Mouse (Mus musculus) kidney, postnatal 10 days (tissue): ENCODE measurements at regions not wholly inside any gene's neighbourhood (a gene's known extent, or its start where the extent isn't known, plus 50 kb on each side); places are given as distances from the start of the nearest gene placed in this dataset.
A peak's percentile ranks its signal among the peaks of the same experiment; 100 is the strongest.

ENCODE experiments used
- DNase-seq: peaks from one replicate; pipeline ENCODE4 v3.0.0; 2021; ENCODE audit warnings: mixed read lengths

DNA sequence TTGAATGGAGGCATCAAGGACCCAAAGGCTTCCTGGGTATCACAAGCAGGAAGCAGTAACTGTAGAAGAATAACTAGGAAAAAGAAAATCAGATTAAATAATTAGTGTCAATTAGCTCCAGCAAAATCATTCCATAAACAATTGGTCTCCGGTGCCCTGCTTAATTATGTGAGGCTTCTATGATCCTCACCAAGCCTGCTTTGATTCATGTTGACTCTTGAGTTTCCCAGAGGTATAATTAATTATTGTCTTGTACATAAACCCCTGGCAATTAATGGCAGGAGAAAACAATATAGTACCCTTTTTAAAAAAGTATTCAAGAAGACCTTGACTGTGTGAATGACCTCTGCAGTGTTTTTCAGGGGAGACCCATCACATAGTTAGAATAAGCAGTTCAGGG, 61.5 kb upstream of the Sp8 start:
- DNase-seq: no peak

DNA sequence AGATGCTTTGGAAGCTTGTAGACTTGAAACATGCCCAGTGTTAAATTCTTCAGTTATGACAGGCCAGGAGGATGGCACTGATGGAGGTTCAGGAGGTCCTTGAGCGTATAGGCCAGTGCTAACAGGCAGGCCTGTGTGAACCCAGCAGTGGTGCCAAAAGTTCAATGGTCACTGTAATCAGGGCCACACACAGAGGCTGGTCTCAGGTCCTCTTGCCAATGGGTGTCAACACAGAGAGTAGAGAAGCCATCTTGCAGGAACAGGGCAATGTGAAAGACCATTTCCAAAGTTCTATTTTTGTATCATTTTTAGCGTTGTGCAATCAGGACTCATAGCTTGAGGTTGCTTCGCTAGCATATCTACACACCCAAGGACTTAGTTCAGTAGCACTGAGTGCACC, 64.2 kb upstream of the Sp8 start:
- no peak for DNase-seq

DNA sequence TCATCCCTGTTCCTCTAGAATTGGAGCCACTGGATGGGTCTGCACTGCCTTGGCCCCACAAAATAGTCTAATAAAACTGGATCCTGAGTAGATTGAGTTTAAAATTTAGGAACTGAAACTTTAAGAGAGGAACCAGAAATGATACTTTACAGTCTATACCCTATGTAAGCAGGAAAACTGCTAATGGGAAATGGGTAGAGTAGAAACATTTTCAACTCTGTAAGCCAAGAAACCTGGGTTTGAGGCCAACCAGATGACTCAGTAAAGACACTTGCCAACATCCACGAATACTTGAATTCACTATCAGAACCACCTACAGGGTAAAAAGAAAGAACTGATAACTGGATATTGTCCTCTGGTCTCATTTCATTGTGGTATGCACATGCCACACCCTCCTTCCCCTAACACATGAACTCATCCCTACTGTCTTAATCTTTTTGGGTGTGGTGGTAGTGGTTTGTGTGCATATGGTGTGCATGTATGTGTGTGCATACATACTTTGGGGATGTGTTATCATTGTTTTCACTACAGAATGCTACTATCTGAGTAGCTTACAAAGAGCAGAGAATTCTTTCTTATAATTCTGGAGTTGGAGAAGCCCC, 70.6 kb upstream of the Sp8 start:
- DNase-seq: no peak

DNA sequence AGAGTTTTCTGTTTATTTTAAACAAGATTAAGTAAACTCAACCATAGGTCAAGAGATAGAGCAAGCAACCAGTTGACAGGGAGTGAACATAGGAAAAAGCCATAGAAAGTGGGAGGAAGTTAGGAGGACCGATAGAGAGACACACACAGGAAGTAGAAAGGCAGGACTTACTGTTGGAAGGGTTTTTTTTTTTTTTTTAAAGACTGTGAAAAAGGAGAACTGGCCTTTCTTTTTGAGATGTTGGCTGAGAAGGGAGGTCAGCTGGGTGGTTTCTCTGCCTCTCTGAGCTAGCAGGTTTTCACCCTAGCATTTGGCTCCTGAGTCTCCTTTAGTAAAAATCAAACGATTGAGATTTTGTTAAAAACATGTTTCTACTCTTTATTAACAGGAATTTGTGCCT, 73.3 kb upstream of the Sp8 start:
- DNase-seq: no peak

DNA sequence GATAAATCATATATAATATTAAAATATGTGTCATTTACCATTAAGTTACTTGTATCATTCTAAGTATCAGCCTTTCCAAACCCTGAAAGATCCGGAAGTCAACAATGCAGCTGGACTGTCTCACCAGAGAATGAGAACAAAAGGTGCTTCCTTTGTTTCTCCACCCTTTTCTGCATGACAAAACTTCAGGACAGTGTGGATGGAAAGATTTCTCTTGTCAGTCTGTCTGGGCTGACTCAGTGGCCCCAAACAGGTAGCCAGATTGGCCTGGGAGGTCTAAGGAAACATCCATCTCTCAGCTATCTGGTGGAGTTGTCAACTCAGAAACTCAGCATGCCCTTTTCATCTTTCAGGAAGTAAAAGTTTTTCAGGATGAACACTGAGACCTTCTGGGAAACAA, 79.7 kb upstream of the Sp8 start:
- DNase-seq: no peak

DNA sequence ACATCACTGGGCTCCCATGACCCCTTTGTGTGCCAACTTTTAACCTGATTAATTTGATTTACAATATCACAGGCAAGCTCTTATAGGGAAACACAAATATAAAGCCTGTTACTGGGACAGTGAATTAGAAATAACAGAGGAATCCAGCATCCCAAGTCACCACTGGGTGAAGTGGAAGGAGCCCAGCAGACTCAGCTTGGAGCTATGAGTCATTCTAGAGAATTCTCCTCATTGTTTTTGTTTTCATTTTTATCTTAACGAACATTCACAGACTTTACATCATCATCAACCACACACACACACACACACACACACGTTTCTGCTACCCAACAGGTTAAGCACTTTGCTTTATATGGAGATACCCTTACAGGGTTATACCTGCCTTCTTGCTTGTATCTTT, 92.1 kb upstream of the Sp8 start:
- no peak for DNase-seq

DNA sequence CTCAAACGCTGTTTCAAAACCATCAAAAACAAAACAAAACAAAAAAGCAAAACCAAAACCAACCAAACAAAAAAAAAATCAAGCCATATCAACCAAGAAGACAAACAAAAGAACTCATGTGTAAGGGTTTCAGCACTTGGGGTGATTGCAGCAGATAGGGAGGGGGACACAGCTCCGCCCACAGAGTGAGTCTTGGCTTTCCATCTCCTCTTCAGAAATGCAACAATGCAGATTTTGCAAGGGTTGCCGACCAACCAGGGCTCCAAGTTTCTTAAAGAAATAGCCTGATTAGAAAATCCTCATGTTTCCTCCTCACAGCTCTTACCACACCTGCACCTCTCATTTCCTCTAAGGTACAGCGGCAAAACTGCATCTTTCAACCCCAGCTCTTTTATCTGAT, 107.0 kb upstream of the Sp8 start:
- no peak for DNase-seq

DNA sequence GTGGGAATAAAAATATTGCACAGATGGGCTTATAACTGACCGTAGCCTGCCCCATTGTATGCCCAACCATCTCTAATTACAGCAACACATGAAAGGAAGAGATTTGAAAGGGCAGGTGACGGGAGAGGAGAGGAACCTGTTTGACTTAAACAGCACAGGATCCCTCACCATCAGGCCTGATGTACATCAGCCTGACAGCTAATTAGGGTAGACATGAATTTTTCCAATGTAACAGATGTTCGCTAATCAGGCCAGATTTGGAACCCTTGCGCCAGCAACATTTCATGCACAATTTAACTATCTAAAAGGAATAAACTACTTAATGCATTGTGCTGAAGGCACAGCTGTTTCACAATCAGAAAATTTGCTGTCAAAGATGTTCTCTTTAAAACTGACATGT, 120.2 kb upstream of the Sp8 start:
- DNase-seq: no peak

DNA sequence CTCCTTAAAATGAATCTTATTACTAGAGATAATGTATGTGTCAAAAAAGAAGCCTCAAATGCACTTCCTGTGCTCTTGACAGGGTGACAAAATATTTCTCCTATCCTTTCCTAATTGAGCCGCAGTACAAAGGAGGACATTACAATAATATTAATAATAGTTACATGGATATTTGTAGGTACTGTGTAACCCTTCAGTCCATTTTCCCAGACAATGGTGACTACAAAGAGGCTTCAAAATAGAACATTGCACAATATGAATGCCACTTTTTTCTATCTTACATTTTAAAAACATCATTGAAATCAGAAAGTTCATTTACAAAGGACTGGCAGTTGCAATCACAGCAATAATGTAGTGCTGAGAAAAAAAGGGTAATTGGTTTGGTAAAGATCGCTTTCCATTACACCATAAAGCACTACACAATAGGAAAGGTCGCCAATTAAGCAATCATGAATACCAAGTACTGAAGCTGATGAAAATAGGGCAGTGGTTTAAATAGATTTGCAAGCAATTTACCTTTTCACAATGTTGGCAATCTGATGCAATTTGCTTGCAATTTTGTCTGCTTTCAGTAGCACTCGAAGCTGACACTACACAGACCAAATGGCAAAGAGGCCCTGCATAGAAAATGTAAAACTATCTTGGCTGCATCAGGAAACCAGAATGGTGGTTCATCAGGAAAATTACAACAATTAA, 126.1 kb upstream of the Sp8 start:
- DNase-seq: no peak

DNA sequence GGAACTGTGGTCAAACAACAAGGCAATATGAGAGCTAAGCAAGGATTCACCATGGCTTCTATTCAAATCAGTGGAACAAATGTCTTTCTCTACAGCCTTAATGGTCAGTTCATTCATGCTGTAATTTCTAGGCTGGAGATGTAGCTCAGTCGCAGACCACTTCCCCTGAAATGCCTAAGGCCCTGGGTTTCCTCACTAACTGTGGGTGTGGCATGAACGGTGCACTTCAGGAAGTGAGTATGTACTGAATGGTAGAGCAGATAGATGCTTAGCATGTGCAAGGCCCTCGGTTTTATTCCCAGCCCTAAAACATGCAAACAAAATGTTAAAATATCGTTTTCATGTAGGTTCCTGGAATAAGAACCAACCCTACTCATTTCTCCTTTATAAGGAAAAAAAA, 129.3 kb upstream of the Sp8 start:
- DNase-seq: no peak

DNA sequence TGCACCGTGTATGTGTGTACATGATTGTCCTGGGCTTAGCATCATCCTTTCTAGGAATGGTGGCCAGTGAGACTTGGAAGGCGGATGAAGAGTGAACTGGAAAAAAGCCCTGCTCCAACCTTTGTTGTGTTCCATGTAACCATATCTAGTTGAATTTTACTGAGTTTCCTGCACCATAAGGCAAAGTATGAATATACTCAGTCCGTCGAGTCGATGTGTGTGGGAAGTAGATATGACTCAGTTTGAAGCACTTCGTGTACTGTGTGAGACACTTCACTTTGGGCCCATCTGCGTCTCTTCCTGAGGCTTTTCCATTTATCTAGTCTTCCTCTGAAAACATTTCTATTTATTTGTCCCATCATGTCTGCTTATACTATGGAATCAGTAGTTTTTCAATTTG, 139.5 kb upstream of the Sp8 start:
- no peak for DNase-seq

DNA sequence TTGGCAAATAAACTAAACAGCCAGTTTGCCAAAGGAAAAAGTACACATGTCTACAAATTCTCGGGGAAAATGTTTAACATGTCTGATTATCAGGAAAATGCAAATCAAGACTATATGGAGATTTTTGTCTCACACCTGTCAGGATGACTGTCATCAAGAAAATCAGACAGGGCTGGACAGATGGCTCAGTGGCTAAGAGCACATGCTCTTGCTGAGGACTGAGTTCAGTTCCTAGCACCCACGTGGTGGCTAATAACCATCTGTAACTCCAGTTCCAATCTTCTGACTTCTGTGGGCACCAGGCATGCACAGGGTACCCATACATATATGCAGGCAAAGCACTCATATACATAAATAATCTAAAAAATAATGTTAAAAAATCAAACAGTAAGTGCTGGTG, 141.3 kb upstream of the Sp8 start:
- no peak for DNase-seq

DNA sequence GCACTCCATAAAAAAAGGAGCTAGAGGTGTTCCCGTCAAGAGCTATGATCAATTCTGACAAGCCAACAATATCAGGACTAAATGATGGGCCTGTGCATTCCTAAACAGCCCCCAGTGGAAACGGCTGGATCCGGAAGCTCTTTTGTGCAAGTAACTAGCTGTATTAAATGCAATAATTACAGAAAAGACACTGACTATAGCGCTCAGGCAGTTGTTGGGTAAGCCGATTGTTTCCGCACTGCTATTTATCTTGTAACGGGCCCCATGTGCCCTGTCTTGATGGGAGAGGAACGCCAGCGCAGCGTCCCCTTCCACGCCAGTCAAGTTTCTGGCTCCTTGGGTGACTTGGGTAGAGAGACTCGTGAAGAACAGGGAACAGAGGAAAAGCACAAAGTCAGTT, 142.4 kb upstream of the Sp8 start:
- no peak for DNase-seq

DNA sequence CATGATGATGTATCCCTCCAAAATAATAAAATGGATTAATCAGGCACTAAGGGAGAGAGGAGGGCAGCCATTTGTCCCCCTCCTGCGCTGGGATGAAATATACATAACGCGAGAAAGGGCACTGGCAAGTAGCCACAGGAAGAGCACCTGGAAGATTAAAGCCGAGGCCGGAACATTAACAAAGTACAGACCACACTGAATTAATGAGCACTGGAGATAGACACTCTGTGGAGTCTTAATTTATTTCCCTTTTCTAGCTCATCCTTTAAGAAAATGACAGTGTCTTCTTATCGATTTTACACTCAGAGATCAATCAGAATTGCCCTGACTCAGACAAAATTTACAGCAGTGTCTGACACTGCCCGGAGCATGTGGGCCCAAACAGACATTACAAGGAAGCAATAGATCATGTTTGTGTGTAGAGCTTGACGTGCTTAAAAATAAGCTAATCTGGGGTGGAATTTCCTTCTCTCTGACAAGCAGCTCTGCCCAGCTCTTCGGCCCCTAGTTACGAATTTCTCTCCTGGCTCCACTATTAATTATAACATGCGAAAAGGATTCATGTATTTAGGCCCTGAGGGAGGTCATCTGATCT, 143.0 kb upstream of the Sp8 start:
- DNase-seq: peak; percentile 6

DNA sequence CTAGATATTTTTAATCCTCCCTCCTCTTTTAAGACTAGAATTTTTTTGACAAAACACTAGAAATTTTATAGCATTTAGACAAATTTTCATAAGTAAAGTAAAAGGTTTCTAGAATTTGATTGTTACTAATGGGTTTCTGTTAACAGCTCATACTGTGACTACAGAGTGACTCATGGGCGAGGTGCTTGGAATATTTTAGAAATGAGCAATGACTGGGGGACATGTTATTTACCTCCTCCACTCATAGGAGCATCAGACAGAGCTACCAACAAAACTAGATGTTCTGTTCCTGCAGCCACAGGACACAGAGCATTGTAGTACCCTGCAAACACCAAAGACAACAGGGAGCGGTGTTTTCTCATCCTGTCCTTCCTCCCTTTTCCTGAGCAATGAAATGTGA, 144.3 kb upstream of the Sp8 start:
- no peak for DNase-seq

DNA sequence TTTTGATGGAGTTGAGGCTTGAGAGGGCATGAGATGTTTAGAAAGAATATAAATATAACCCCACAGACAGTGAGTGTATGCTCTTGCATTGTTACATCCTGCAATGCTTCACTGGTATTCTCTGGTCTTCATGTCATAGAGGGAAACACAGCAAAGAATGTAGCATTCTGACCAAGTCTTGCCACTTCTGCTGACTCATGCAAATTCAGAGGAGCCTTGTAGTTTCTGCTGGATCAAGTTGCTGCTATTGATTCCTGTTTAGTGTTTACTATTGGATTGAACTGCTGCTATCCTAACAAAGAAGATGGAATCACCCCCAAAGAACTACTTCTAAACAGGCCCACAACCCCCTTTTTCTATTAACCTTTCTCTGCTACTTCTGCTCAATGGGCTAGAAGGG, 148.0 kb upstream of the Sp8 start:
- DNase-seq: no peak

DNA sequence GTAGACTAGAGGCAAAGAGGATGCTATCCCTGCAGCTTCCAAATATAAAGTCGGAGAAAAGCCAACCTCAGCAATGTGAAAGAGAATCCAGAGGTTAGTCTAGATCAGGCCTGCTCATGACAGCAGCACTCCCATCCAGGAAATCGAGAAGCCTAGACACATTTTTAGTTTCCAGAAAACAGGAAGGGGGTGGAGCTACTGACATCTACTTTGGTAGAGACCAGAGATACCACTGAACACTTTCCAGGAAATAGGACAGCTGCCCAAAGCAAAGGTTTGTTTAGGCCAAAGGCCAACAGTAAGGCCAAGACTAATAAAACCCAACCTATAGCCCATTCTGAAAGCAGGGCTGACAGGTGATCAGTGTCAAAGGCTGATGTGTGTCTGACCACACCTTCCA, 151.4 kb upstream of the Sp8 start:
- no peak for DNase-seq

DNA sequence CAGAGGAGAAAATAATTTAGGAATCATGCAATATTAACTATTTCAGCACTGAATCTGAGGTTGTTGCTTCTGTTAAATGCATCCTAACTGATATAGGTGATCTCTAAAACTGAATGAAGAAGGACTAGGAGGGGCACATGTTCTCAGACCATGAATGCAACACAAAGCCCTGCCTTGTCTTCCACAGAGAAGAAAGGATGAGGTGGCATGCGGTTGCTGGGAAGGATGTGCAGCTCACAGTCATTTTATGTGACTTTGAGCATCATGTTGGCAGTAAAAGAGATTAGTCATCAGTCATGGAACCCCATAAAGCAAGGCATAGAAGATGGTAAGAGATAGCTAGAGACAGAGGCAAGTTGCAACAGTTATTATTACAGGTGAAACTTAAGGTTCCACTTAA, 163.2 kb upstream of the Sp8 start:
- no peak for DNase-seq

DNA sequence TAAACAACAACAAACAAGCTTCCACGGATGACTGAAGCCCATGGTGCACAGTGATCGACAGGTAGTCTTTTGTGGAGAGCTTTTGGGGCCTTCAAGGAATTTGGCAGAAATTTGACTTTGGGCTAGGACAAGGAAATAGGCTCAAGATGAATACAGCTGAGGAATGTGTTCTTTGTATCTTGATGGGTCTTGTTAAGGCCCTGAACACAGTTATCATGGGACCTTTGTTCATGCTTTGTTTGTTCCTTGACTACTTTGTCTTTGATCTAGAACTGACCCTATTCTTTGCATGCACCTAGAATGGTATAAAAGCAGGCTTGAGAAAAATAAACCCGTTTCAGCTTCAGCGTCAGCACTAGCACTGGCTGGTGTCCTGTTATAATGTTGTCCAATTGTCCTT, 168.1 kb upstream of the Sp8 start:
- DNase-seq: no peak

DNA sequence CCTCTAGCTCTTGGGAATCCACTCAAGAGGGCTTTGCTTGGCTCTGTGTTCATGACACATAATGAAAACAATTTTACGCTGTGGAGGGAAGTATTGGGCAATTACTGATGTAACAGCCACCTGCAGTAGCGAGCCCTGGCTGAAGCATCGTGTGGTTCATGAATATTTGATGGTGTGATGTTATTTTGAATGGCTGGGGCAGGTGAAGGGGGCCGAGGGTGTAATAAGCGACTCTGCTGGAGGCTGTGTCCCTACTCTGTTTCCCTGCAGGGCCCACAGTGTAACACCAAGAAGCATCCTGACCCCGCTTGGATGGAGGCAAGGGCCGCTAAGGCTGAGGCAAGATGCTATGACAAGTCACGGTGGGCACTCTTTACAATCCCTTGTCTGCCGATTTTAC, 184.6 kb upstream of the Sp8 start:
- DNase-seq: no peak

DNA sequence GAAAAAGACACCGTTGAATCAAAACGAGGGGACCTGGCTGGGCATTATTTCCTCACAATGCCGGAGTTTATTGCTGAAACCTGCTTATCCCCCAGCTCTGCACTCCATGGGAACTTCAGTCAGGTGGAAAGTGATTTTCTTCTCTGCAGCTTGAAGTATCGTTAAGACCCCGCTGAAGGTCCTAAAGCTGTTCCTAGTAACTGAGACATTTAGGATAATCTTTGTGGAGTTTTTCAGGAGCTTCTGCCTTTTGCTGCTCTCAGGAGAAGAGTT, 185.0 kb upstream of the Sp8 start:
- no peak for DNase-seq

DNA sequence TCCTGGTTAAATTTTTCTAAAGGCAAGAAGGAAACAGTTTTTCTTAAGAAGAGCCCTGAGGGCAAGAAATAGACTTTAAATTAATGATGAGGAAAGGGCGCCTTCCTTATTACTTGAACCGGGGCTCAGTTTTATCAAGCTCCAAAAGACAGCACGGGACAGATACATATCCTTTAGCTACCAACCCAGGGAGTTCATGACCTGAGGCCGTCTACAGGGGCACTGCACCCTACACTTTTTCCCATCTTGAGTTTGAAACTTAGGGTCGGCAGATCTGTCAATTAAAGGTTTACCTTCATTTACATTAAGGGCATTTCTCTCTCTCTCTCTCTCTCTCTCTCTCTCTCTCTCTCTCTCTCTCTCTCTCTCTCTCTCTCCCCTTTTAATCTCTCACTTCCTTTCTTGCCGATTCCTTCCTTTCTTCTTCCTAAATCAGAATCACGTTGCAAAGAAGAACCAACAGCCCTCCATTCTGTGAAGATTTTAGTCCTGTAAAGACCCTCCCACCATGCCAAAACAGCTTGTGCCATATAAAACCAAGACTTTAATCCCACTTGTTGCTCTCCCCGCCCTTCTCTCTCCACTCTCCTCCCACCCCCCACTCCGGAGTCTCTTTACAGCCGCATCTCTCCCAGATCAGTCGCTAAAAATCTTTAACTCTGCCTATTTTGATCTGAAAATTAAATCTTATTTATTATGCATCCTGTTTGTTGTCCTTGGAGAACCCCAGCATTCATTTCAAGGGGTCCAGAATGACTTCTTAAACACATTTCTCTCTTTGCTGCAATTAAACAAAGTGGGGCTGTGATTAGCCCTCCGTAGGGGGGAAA, 185.5 kb upstream of the Sp8 start:
- DNase-seq: no peak

DNA sequence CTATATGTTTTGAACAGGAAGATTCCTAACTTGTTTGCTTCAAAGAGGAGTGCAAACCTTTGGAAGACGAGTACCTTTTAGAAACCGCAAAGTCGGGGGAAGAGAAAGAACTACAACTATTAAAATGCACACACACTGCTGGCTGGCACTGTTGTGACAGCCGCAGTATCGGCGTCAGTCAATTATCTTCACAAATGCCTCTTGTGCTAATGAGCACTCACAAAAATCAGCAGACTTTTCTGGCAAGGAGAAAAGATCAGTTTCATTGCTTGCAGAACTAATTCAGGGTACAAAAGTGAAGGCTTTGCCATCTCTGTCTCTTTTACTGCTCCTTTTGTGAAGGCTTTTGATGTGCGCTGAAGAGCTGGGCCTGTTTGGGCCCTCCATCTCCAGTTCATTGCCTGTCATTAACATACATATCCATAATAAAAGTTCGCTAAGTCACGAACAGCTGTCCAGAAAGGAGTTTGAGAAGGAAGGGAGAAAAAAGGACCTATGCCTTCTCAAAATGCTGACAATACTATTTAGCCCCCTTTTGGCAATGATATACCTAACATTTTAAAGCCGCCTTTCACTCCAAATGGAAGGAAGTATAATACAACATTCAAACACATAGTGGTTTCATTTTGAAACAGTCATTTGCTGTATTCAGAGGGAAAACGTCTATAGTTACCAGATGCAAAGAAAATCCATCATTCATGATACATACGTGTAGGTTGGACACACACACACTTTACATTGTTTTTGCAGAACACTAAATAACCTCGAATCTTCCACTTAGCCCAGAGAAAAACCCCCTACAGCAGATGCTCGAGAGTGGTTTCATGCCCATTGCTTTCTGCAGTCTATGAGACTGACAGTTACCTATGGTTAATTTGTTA, 186.6 kb upstream of the Sp8 start:
- no peak for DNase-seq
